In genomic region chr3:88467116-88467824, GRCm38 (mm10) we compare ENCODE assay signal across 8 mouse cellular contexts. TPM values are rescaled to one million over a fixed set of nuclear protein-coding genes. Genes with fewer than 3 reads are reported as not detected.
DNase-seq lines count a peak whose midpoint lies in the region; ATAC-seq and TF ChIP-seq lines count a peak whose summit lies in the region.

No protein-coding gene starts in this region.

- no peak overlapping the region for H3K4me2 ChIP-seq in heart, postnatal 0 days (ENCODE audit: low read depth, low read length)
- H3K4me2 ChIP-seq in liver, embryonic 14.5 days (ENCODE audit: low read depth) = no peak overlapping the region
- no peak overlapping the region for H3K4me2 ChIP-seq in stomach, embryonic 14.5 days (replicated peaks; ENCODE audit: low read depth, low read length)

- ATAC-seq in CD4-positive, CD25-positive, alpha-beta regulatory T cell, adult 4 months = peak; percentile 82
- ATAC-seq in heart, postnatal 0 days (ENCODE audit: insufficient read depth, low read depth) = peak; percentile 91
- ATAC-seq in liver, embryonic 14.5 days (ENCODE audit: insufficient read depth) = peak; percentile 69
- ATAC-seq in stomach, embryonic 14.5 days (ENCODE audit: insufficient number of reproducible peaks, insufficient read depth, low FRiP score, low read depth) = peak; percentile 80; the same call in 1 of the 2 replicates

- H3K9ac ChIP-seq in heart, postnatal 0 days (replicated peaks; ENCODE audit: low read depth, low read length) = no peak overlapping the region
- H3K9ac ChIP-seq in liver, embryonic 14.5 days (replicated peaks) = no peak overlapping the region
- no peak overlapping the region for H3K9ac ChIP-seq in stomach, embryonic 14.5 days (replicated peaks; ENCODE audit: low read depth, low read length)

- H3K9me3 ChIP-seq in forebrain, embryonic 10.5 days = no peaks in the 10 kb centered on the region; the same call in 1 of the 2 replicates
- H3K9me3 ChIP-seq in heart, postnatal 0 days (replicated peaks; ENCODE audit: control insufficient read depth, low read length) = no peaks in the 10 kb centered on the region
- no peaks in the 10 kb centered on the region for H3K9me3 ChIP-seq in liver, embryonic 14.5 days (ENCODE audit: control insufficient read depth, low read length)
- H3K9me3 ChIP-seq in stomach, embryonic 14.5 days (ENCODE audit: control insufficient read depth, low read depth, low read length) = no peaks in the 10 kb centered on the region

- H3K27me3 ChIP-seq in forebrain, embryonic 10.5 days (ENCODE audit: poor library complexity, severe bottlenecking) = no peaks in the 10 kb centered on the region
- no peaks in the 10 kb centered on the region for H3K27me3 ChIP-seq in heart, postnatal 0 days (ENCODE audit: control insufficient read depth, insufficient read depth, low read length)
- no peaks in the 10 kb centered on the region for H3K27me3 ChIP-seq in liver, embryonic 14.5 days (ENCODE audit: control insufficient read depth, insufficient read depth, low read length)
- no peaks in the 10 kb centered on the region for H3K27me3 ChIP-seq in stomach, embryonic 14.5 days (ENCODE audit: control insufficient read depth, insufficient read depth, low read length)

- no peaks in the 10 kb centered on the region for H3K36me3 ChIP-seq in forebrain, embryonic 10.5 days (replicated peaks)
- no peaks in the 10 kb centered on the region for H3K36me3 ChIP-seq in heart, postnatal 0 days (replicated peaks; ENCODE audit: control insufficient read depth, insufficient read depth, low read length)
- H3K36me3 ChIP-seq in liver, embryonic 14.5 days (replicated peaks; ENCODE audit: control insufficient read depth, insufficient read depth, low read depth) = no peaks in the 10 kb centered on the region
- H3K36me3 ChIP-seq in stomach, embryonic 14.5 days (ENCODE audit: control insufficient read depth, insufficient read depth, low read length) = no peaks in the 10 kb centered on the region

- DNase-seq in c-Kit-negative CD71-positive TER-119-positive erythroid progenitor cells, embryonic 14.5 days (ENCODE audit: low read depth, low spot score) = peak; percentile 78
- peak; percentile 92 for DNase-seq in forebrain, embryonic 10.5 days (ENCODE audit: extremely low spot score, low spot score)
- peak; percentile 82 for DNase-seq in heart, postnatal 0 days (ENCODE audit: low spot score)
- peak; percentile 91 to 97 for DNase-seq in kidney, postnatal 25 days
- peak; percentile 70 to 75 (median 72) for DNase-seq in liver, embryonic 14.5 days (ENCODE audit: low read depth in 3 of 3, low spot score in 3 of 3)
- DNase-seq in neural tube, embryonic 10.5 days (ENCODE audit: extremely low spot score, low spot score) = peak; percentile 93

- no peak overlapping the region for H3K4me3 ChIP-seq in forebrain, embryonic 10.5 days
- no peak overlapping the region for H3K4me3 ChIP-seq in heart, postnatal 0 days (ENCODE audit: low read depth, low read length)
- H3K4me3 ChIP-seq in liver, embryonic 14.5 days (ENCODE audit: insufficient read depth in 1 of 2, low read depth in 2 of 2, low read length in 2 of 2) = no peak overlapping the region
- no peak overlapping the region for H3K4me3 ChIP-seq in stomach, embryonic 14.5 days (ENCODE audit: low read depth, low read length)

- WGBS in forebrain, embryonic 10.5 days = 29% methylated on average over 16 of the region's 16 CpGs
- 29% methylated on average over 16 of the region's 16 CpGs for WGBS in heart, postnatal 0 days
- 26% methylated on average over 16 of the region's 16 CpGs for WGBS in liver, embryonic 14.5 days (ENCODE audit: insufficient replicate concordance)
- 28% methylated on average over 16 of the region's 16 CpGs for WGBS in stomach, embryonic 14.5 days

- TF ChIP-seq CTCF in heart, postnatal 0 days (IDR thresholded peaks at IDR 0.05; ENCODE audit: low read depth) = peak; percentile 95
- peak; percentile 96 for TF ChIP-seq CTCF in liver, embryonic 14.5 days (IDR thresholded peaks at IDR 0.05; ENCODE audit: low read depth)

- peaks cover 5% of the 10 kb centered on the region for H3K4me1 ChIP-seq in forebrain, embryonic 10.5 days
- no peaks in the 10 kb centered on the region for H3K4me1 ChIP-seq in heart, postnatal 0 days (ENCODE audit: control insufficient read depth, insufficient read depth)
- H3K4me1 ChIP-seq in liver, embryonic 14.5 days (replicated peaks; ENCODE audit: control insufficient read depth in 2 of 2, insufficient read depth in 2 of 2, low read length in 1 of 2) = peaks cover 0 to 2% of the 10 kb centered on the region in 2 experiments; a peak in 2 of 4 replicates
- 0 out of 2 replicates have a peak, but pooled peaks cover 4% of the 10 kb centered on the region for H3K4me1 ChIP-seq in stomach, embryonic 14.5 days (ENCODE audit: control insufficient read depth, insufficient read depth, low read length)

- no peak for TF ChIP-seq EP300 in heart, postnatal 0 days (IDR thresholded peaks at IDR 0.05; ENCODE audit: low read depth)
- TF ChIP-seq EP300 in liver, embryonic 14.5 days (IDR thresholded peaks at IDR 0.05; ENCODE audit: low read depth) = no peak

- H3K27ac ChIP-seq in forebrain, embryonic 10.5 days = no peak overlapping the region
- no peak overlapping the region for H3K27ac ChIP-seq in heart, postnatal 0 days (ENCODE audit: low read depth)
- H3K27ac ChIP-seq in liver, embryonic 14.5 days = no peak overlapping the region
- no peak overlapping the region for H3K27ac ChIP-seq in stomach, embryonic 14.5 days (ENCODE audit: low read length)

RNA-seq across cellular contexts. Expression of gene Sema4a, which starts 6.3 kb away (rescaled TPM):
- 10 to 100 TPM; 17.6 to 32.8 TPM for polyA plus RNA-seq in CD4-positive, CD25-positive, alpha-beta regulatory T cell, adult 4 months (2017; shearing (Covaris generic))
- polyA plus RNA-seq in forebrain, embryonic 10.5 days (2016; fragmentation: Nextera tagmentation; extraction: Ambion mirVana) = 5.9 and 6.7 TPM in 2 replicates
- total RNA-seq in heart, postnatal 0 days (2014; rRNA removed; ENCODE audit: low replicate concordance) = 2.0 and 2.1 TPM in 2 replicates
- polyA plus RNA-seq in heart, postnatal 0 days (2015; fragmentation: Nextera tagmentation; extraction: Ambion mirVana) = 0.93 and 1.0 TPM in 2 replicates
- polyA plus RNA-seq in liver, embryonic 14.5 days (2012; rRNA removed) = 12.7 and 17.8 TPM in 2 replicates
- polyA plus RNA-seq in liver, embryonic 14.5 days (2014; fragmentation: Nextera tagmentation; extraction: Ambion mirVana) = 9.1 and 10.5 TPM in 2 replicates
- polyA plus RNA-seq in stomach, embryonic 14.5 days (2014; fragmentation: Nextera tagmentation; extraction: Ambion mirVana) = 8.9 and 11.8 TPM in 2 replicates

RNA-seq across cellular contexts. Expression of gene Slc25a44, which starts 42.3 kb away (rescaled TPM):
- polyA plus RNA-seq in CD4-positive, CD25-positive, alpha-beta regulatory T cell, adult 4 months (2017; shearing (Covaris generic)) = 10 to 100 TPM; 17.5 to 18.5 TPM
- 17.9 and 20.0 TPM in 2 replicates for polyA plus RNA-seq in forebrain, embryonic 10.5 days (2016; fragmentation: Nextera tagmentation; extraction: Ambion mirVana)
- total RNA-seq in heart, postnatal 0 days (2014; rRNA removed; ENCODE audit: low replicate concordance) = 17.2 and 25.4 TPM in 2 replicates
- 9.6 and 9.7 TPM in 2 replicates for polyA plus RNA-seq in heart, postnatal 0 days (2015; fragmentation: Nextera tagmentation; extraction: Ambion mirVana)
- 8.8 and 9.2 TPM in 2 replicates for polyA plus RNA-seq in liver, embryonic 14.5 days (2012; rRNA removed)
- polyA plus RNA-seq in liver, embryonic 14.5 days (2014; fragmentation: Nextera tagmentation; extraction: Ambion mirVana) = 9.9 and 11.7 TPM in 2 replicates
- 18.2 and 18.4 TPM in 2 replicates for polyA plus RNA-seq in stomach, embryonic 14.5 days (2014; fragmentation: Nextera tagmentation; extraction: Ambion mirVana)

RNA-seq across cellular contexts. Expression of gene Lmna, which starts 42.5 kb away (rescaled TPM):
- 1 to 10 TPM; 5.0 to 5.1 TPM for polyA plus RNA-seq in CD4-positive, CD25-positive, alpha-beta regulatory T cell, adult 4 months (2017; shearing (Covaris generic))
- 11.6 and 11.8 TPM in 2 replicates for polyA plus RNA-seq in forebrain, embryonic 10.5 days (2016; fragmentation: Nextera tagmentation; extraction: Ambion mirVana)
- total RNA-seq in heart, postnatal 0 days (2014; rRNA removed; ENCODE audit: low replicate concordance) = 156 and 210 TPM in 2 replicates
- polyA plus RNA-seq in heart, postnatal 0 days (2015; fragmentation: Nextera tagmentation; extraction: Ambion mirVana) = 109 and 122 TPM in 2 replicates
- polyA plus RNA-seq in liver, embryonic 14.5 days (2012; rRNA removed) = 45.2 and 58.7 TPM in 2 replicates
- 115 and 132 TPM in 2 replicates for polyA plus RNA-seq in liver, embryonic 14.5 days (2014; fragmentation: Nextera tagmentation; extraction: Ambion mirVana)
- polyA plus RNA-seq in stomach, embryonic 14.5 days (2014; fragmentation: Nextera tagmentation; extraction: Ambion mirVana) = 128 and 148 TPM in 2 replicates

RNA-seq across cellular contexts. Expression of gene Pmf1, which starts 57.1 kb away (rescaled TPM):
- polyA plus RNA-seq in CD4-positive, CD25-positive, alpha-beta regulatory T cell, adult 4 months (2017; shearing (Covaris generic)) = 10 to 100 TPM; 37.2 to 52.9 TPM
- polyA plus RNA-seq in forebrain, embryonic 10.5 days (2016; fragmentation: Nextera tagmentation; extraction: Ambion mirVana) = 177 and 181 TPM in 2 replicates
- total RNA-seq in heart, postnatal 0 days (2014; rRNA removed; ENCODE audit: low replicate concordance) = 86.0 and 116 TPM in 2 replicates
- 62.9 and 65.8 TPM in 2 replicates for polyA plus RNA-seq in heart, postnatal 0 days (2015; fragmentation: Nextera tagmentation; extraction: Ambion mirVana)
- 59.1 and 60.6 TPM in 2 replicates for polyA plus RNA-seq in liver, embryonic 14.5 days (2012; rRNA removed)
- polyA plus RNA-seq in liver, embryonic 14.5 days (2014; fragmentation: Nextera tagmentation; extraction: Ambion mirVana) = 73.8 and 81.2 TPM in 2 replicates
- 136 and 143 TPM in 2 replicates for polyA plus RNA-seq in stomach, embryonic 14.5 days (2014; fragmentation: Nextera tagmentation; extraction: Ambion mirVana)
